Mouse (Mus musculus) forebrain, embryonic 13.5 days (tissue): ENCODE data around the gene Gm33543. TPM values are rescaled to one million over a fixed set of nuclear protein-coding genes. Genes with fewer than 3 reads are reported as not detected.

Experiments used
- ATAC-seq: fragments of 200-750 bp; cut with Nextera tagmentation; 2 replicates; pipeline ENCODE4 v1.8.0; 2017
- H3K27ac ChIP-seq: fragments of 300-500 bp; sonication (generic); 2 replicates; pipeline ENCODE4 v1.5.1; 2015; ENCODE audit warnings: inconsistent platforms, mild to moderate bottlenecking, moderate library complexity
- H3K27me3 ChIP-seq: fragments of 300-500 bp; sonication (generic); 2 replicates; pipeline ENCODE4 v1.6.1; 2015; ENCODE audit warnings: mild to moderate bottlenecking, inconsistent platforms
- H3K36me3 ChIP-seq: fragments of 300-500 bp; sonication (generic); 2 replicates; pipeline ENCODE4 v1.6.1; 2015; ENCODE audit warnings: mild to moderate bottlenecking, inconsistent platforms; ENCODE audit not compliant: poor library complexity, severe bottlenecking
- H3K4me1 ChIP-seq: fragments of 300-500 bp; sonication (generic); 2 replicates; pipeline ENCODE4 v1.6.1; 2015; ENCODE audit warnings: inconsistent platforms
- H3K4me2 ChIP-seq: fragments of 300-500 bp; sonication (generic); 2 replicates; pipeline ENCODE4 v1.6.1; 2015; ENCODE audit warnings: inconsistent platforms, mild to moderate bottlenecking, moderate library complexity
- H3K4me3 ChIP-seq: fragments of 300-500 bp; sonication (generic); 2 replicates; pipeline ENCODE4 v1.5.1; 2015; ENCODE audit warnings: mild to moderate bottlenecking, inconsistent platforms
- H3K9ac ChIP-seq: fragments of 300-500 bp; sonication (generic); 2 replicates; pipeline ENCODE4 v1.6.1; 2015; ENCODE audit warnings: mild to moderate bottlenecking, inconsistent platforms
- H3K9me3 ChIP-seq: fragments of 300-500 bp; sonication (generic); replicated peaks from 2 replicates; pipeline ENCODE4 v1.6.1; 2016; ENCODE audit warnings: inconsistent platforms
- WGBS: fragments of 180-500 bp; shearing (Covaris S2); methylation state at CpG from one replicate; pipeline ENCODE4 v1.1.7; 2015; 5-methylcytosine and 5-hydroxymethylcytosine counted together
- polyA plus RNA-seq: library from polyadenylated mRNA; unstranded; fragments of >200 nt; fragmentation: Nextera tagmentation; extraction: Ambion mirVana; gene quantifications from 2 replicates; pipeline ENCODE4 v1.2.1, GENCODE M21; 2015

Gm33543 gene
- polyA plus RNA-seq, 1 experiment from 2014 or later = not detected

DNA sequence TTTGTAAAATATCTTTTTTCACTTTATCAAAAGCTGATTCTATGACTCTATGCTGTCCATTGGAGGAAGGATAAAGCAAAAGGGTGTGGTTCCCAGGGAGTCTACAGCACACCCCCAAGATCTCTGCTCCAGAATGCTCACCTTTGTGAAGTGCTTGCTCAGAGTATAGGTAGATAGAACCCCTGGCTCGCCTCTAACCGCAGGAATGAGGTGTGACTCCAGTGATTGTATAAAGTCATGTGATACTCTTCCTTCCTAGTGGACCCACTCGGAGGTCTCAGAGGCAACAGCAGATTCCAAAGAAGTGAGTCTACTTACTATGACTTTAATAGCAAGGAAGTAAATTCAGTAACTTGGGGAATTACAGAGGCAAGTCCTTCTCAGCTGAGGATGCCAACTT is 19.9 kb upstream of the Gm33543 start:
- 0 out of 2 replicates have a peak, but pooled peaks cover 4% of the 10 kb centered on the region for H3K4me1 ChIP-seq
- no peaks in the 10 kb centered on the region for H3K36me3 ChIP-seq
- H3K27me3 ChIP-seq = no peaks in the 10 kb centered on the region
- no peak for ATAC-seq
- H3K9ac ChIP-seq = no peak overlapping the region
- WGBS = 88% methylated on average over 3 of the region's 3 CpGs
- no peak overlapping the region for H3K27ac ChIP-seq
- no peak overlapping the region for H3K4me3 ChIP-seq
- H3K9me3 ChIP-seq = no peaks in the 10 kb centered on the region
- H3K4me2 ChIP-seq = no peak overlapping the region

DNA sequence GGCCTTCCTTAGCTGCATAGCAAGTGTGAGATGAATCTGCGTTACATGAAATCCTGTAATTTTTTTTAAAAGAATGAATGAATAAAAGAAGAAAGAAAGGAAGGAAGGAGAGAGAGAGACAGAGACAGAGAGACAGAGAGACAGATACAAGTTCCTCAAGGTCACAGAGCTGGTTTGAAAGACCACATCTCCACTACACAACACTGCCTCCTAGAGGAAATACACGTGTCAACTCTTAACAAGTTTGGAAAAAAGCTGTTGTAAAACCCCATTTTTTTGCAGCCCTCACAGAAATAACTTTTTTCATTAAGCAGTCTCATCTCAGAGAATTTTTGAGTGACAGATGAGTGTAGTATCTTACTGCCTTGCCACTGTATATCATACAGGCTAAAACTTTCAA is 15.4 kb upstream of the Gm33543 start:
- no peak overlapping the region for H3K4me2 ChIP-seq
- H3K36me3 ChIP-seq = no peaks in the 10 kb centered on the region
- H3K27ac ChIP-seq = no peak overlapping the region
- H3K9me3 ChIP-seq = no peaks in the 10 kb centered on the region
- H3K4me1 ChIP-seq = no peaks in the 10 kb centered on the region
- no peak overlapping the region for H3K4me3 ChIP-seq
- no peaks in the 10 kb centered on the region for H3K27me3 ChIP-seq
- H3K9ac ChIP-seq = no peak overlapping the region
- ATAC-seq = no peak
- WGBS = 41% methylated on average over 2 of the region's 2 CpGs

DNA sequence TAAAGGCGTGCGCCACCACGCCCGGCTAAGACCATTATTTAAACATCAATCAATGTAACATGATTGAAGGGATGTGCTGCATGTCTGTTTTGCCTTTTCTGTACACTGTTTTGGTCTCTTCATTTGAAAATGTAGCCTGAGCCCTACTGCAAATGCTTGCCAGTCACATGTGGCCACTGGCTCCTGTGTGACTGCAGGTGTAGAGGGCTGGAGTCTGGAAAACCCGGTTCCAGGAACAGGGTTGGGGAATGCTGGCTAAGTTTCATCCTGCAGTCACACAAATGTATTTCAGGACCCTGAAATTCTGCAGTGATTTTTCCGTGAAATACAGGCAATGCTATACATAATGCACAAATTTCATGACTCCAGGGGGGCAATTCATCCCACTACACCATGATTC is 12.7 kb upstream of the Gm33543 start:
- Histone ChIP-seq H3K4me2 (no peak overlapping the region), H3K9me3 (no peaks in the 10 kb centered on the region), H3K4me1 (no peaks in the 10 kb centered on the region), H3K27me3 (no peaks in the 10 kb centered on the region), H3K36me3 (no peaks in the 10 kb centered on the region), H3K4me3 (no peak overlapping the region), H3K9ac (no peak overlapping the region), H3K27ac (no peak overlapping the region)
- WGBS = 90% methylated on average over 6 of the region's 6 CpGs
- no peak for ATAC-seq

GRCm38 (mm10) chr10:95850504-95850903 is 7.8 kb upstream of the Gm33543 start:
- Histone ChIP-seq H3K4me1 (no peaks in the 10 kb centered on the region), H3K9ac (no peak overlapping the region), H3K27ac (no peak overlapping the region), H3K4me2 (no peak overlapping the region), H3K9me3 (no peaks in the 10 kb centered on the region), H3K36me3 (no peaks in the 10 kb centered on the region), H3K4me3 (no peak overlapping the region), H3K27me3 (no peaks in the 10 kb centered on the region)
- ATAC-seq = no peak
- WGBS = 78% methylated on average over 3 of the region's 3 CpGs

- WGBS = 73% methylated on average over 3 of the region's 3 CpGs
- Histone ChIP-seq H3K27ac (no peak overlapping the region), H3K4me3 (no peak overlapping the region), H3K9me3 (no peaks in the 10 kb centered on the region), H3K4me2 (no peak overlapping the region), H3K9ac (no peak overlapping the region), H3K27me3 (no peaks in the 10 kb centered on the region), H3K4me1 (no peaks in the 10 kb centered on the region), H3K36me3 (no peaks in the 10 kb centered on the region)
- no peak for ATAC-seq
Observed at GRCm38 (mm10) chr10:95846739-95847138, 4.0 kb upstream of the Gm33543 start.

GRCm38 (mm10) chr10:95846281-95846680 is 3.6 kb upstream of the Gm33543 start:
- H3K36me3 ChIP-seq = no peaks in the 10 kb centered on the region
- no peak overlapping the region for H3K9ac ChIP-seq
- no peak for ATAC-seq
- no peaks in the 10 kb centered on the region for H3K9me3 ChIP-seq
- no peak overlapping the region for H3K4me3 ChIP-seq
- H3K27me3 ChIP-seq = no peaks in the 10 kb centered on the region
- H3K27ac ChIP-seq = no peak overlapping the region
- no peaks in the 10 kb centered on the region for H3K4me1 ChIP-seq
- no peak overlapping the region for H3K4me2 ChIP-seq

- Histone ChIP-seq H3K27ac (no peak overlapping the region), H3K4me3 (no peak overlapping the region), H3K4me1 (no peaks in the 10 kb centered on the region), H3K27me3 (no peaks in the 10 kb centered on the region), H3K36me3 (no peaks in the 10 kb centered on the region), H3K4me2 (no peak overlapping the region), H3K9ac (no peak overlapping the region), H3K9me3 (no peaks in the 10 kb centered on the region)
- no peak for ATAC-seq
- 86% methylated on average over 1 of the region's 1 CpGs for WGBS
Observed at GRCm38 (mm10) chr10:95843878-95844277, 1.1 kb upstream of the Gm33543 start.

DNA sequence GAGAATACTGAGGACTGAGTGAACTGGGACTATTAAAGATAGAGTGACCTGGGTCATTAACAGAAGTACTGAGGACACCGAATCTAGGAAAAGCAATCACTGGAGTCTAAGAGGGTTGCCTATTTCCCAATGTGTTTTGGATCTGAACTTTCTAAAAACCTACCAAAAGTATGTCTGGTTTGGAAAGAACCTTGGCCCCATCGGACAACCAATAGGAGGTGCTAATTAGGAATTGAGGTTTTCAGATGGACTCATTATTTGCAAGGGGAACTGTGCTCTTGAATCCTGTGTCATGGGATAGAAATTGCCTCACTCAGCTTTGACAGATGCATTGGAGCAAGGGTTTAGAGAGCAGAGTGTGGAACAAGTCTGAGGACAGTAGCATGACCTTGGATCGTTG is 1.5 kb downstream of the Gm33543 start:
- no peaks in the 10 kb centered on the region for H3K9me3 ChIP-seq
- H3K27me3 ChIP-seq = no peaks in the 10 kb centered on the region
- H3K4me3 ChIP-seq = no peak overlapping the region
- no peaks in the 10 kb centered on the region for H3K4me1 ChIP-seq
- H3K27ac ChIP-seq = no peak overlapping the region
- no peak for ATAC-seq
- WGBS = 94% methylated on average over 3 of the region's 3 CpGs
- H3K4me2 ChIP-seq = no peak overlapping the region
- no peaks in the 10 kb centered on the region for H3K36me3 ChIP-seq
- H3K9ac ChIP-seq = no peak overlapping the region

GRCm38 (mm10) chr10:95839803-95840202 is 2.9 kb downstream of the Gm33543 start:
- Histone ChIP-seq H3K27me3 (no peaks in the 10 kb centered on the region), H3K9ac (no peak overlapping the region), H3K4me1 (no peaks in the 10 kb centered on the region), H3K4me2 (no peak overlapping the region), H3K27ac (no peak overlapping the region), H3K36me3 (no peaks in the 10 kb centered on the region), H3K4me3 (no peak overlapping the region), H3K9me3 (no peaks in the 10 kb centered on the region)
- ATAC-seq = no peak
- 69% methylated on average over 3 of the region's 3 CpGs for WGBS

GRCm38 (mm10) chr10:95839036-95839435 is 3.7 kb downstream of the Gm33543 start:
- WGBS = 87% methylated on average over 4 of the region's 4 CpGs
- no peak overlapping the region for H3K27ac ChIP-seq
- H3K4me2 ChIP-seq = no peak overlapping the region
- H3K4me3 ChIP-seq = no peak overlapping the region
- H3K27me3 ChIP-seq = no peaks in the 10 kb centered on the region
- H3K9me3 ChIP-seq = no peaks in the 10 kb centered on the region
- H3K4me1 ChIP-seq = no peaks in the 10 kb centered on the region
- no peak for ATAC-seq
- H3K9ac ChIP-seq = no peak overlapping the region
- H3K36me3 ChIP-seq = no peaks in the 10 kb centered on the region

GRCm38 (mm10) chr10:95836530-95837264 is 6.0 kb downstream of the Gm33543 start:
- Histone ChIP-seq H3K36me3 (no peaks in the 10 kb centered on the region), H3K4me1 (no peaks in the 10 kb centered on the region), H3K4me3 (no peak overlapping the region), H3K4me2 (no peak overlapping the region), H3K27ac (no peak overlapping the region), H3K27me3 (no peaks in the 10 kb centered on the region), H3K9ac (no peak overlapping the region), H3K9me3 (no peaks in the 10 kb centered on the region)
- ATAC-seq = no peak
- 80% methylated on average over 9 of the region's 9 CpGs for WGBS

GRCm38 (mm10) chr10:95830891-95831290 is 11.8 kb downstream of the Gm33543 start:
- no peaks in the 10 kb centered on the region for H3K9me3 ChIP-seq
- H3K27me3 ChIP-seq = no peaks in the 10 kb centered on the region
- no peaks in the 10 kb centered on the region for H3K4me1 ChIP-seq
- H3K4me3 ChIP-seq = no peak overlapping the region
- no peaks in the 10 kb centered on the region for H3K36me3 ChIP-seq
- H3K9ac ChIP-seq = no peak overlapping the region
- 80% methylated on average over 5 of the region's 5 CpGs for WGBS
- H3K27ac ChIP-seq = no peak overlapping the region
- H3K4me2 ChIP-seq = no peak overlapping the region
- no peak for ATAC-seq

- Histone ChIP-seq H3K9ac (no peak overlapping the region), H3K36me3 (no peaks in the 10 kb centered on the region), H3K9me3 (no peaks in the 10 kb centered on the region), H3K4me3 (no peak overlapping the region), H3K27ac (no peak overlapping the region), H3K4me1 (no peaks in the 10 kb centered on the region), H3K27me3 (no peaks in the 10 kb centered on the region), H3K4me2 (no peak overlapping the region)
- no peak for ATAC-seq
Observed at GRCm38 (mm10) chr10:95829471-95829870, 13.3 kb downstream of the Gm33543 start.
